Mouse (Mus musculus): ENCODE measurements around the gene Acsbg2.

Gene Acsbg2

GRCm38 (mm10) chr17:56826718-56827117 lies 47.5 kb downstream of the Acsbg2 start:
- DNase-seq (ENCODE audit: extremely low read depth, low read depth, low spot score), result no peak

GRCm38 (mm10) chr17:56823352-56823751 lies 50.9 kb downstream of the Acsbg2 start:
- no peak for DNase-seq (ENCODE audit: extremely low read depth, low read depth, low spot score)

GRCm38 (mm10) chr17:56822380-56822779 lies 51.9 kb downstream of the Acsbg2 start:
- no peak for DNase-seq (ENCODE audit: extremely low read depth, low read depth, low spot score)

- DNase-seq (ENCODE audit: extremely low read depth, low read depth, low spot score), result no peak
These were observed 54.5 kb downstream of the Acsbg2 start for GRCm38 (mm10) chr17:56819694-56820111.

GRCm38 (mm10) chr17:56819032-56819545 lies 55.2 kb downstream of the Acsbg2 start:
- DNase-seq (ENCODE audit: extremely low read depth, low read depth, low spot score), result no peak

- DNase-seq (ENCODE audit: extremely low read depth, low read depth, low spot score), result no peak
These were observed 56.1 kb downstream of the Acsbg2 start for GRCm38 (mm10) chr17:56818067-56818636.

- no peak for DNase-seq (ENCODE audit: extremely low read depth, low read depth, low spot score)
These were observed 59.2 kb downstream of the Acsbg2 start for GRCm38 (mm10) chr17:56815057-56815345.

- DNase-seq (ENCODE audit: extremely low read depth, low read depth, low spot score), result no peak
These were observed 59.8 kb downstream of the Acsbg2 start for GRCm38 (mm10) chr17:56814316-56815056.

- DNase-seq (ENCODE audit: extremely low read depth, low read depth, low spot score), result no peak
These were observed 64.0 kb downstream of the Acsbg2 start for GRCm38 (mm10) chr17:56810245-56810644.

GRCm38 (mm10) chr17:56808518-56808917 lies 65.7 kb downstream of the Acsbg2 start:
- no peak for DNase-seq (ENCODE audit: extremely low read depth, low read depth, low spot score)

- DNase-seq (ENCODE audit: extremely low read depth, low read depth, low spot score), result no peak
These were observed 68.5 kb downstream of the Acsbg2 start for GRCm38 (mm10) chr17:56805784-56806183.

GRCm38 (mm10) chr17:56804952-56805351 lies 69.3 kb downstream of the Acsbg2 start:
- DNase-seq (ENCODE audit: extremely low read depth, low read depth, low spot score), result no peak

- no peak for DNase-seq (ENCODE audit: extremely low read depth, low read depth, low spot score)
These were observed 72.2 kb downstream of the Acsbg2 start for GRCm38 (mm10) chr17:56802065-56802464.

GRCm38 (mm10) chr17:56799276-56799675 lies 75.0 kb downstream of the Acsbg2 start:
- DNase-seq (ENCODE audit: extremely low read depth, low read depth, low spot score), result no peak

GRCm38 (mm10) chr17:56793614-56794319 lies 80.5 kb downstream of the Acsbg2 start:
- DNase-seq (ENCODE audit: extremely low read depth, low read depth, low spot score), result no peak

All from fat pad, adult 2 months (tissue).